Mouse (Mus musculus) midbrain, embryonic 11.5 days (tissue): ENCODE measurements at regions not wholly inside any gene's neighbourhood (a gene's known extent, or its start where the extent isn't known, plus 50 kb on each side); places are given as distances from the start of the nearest gene placed in this dataset.

Experiments used
- ATAC-seq: fragments of 200-750 bp; cut with Nextera tagmentation; 2 replicates; pipeline ENCODE4 v1.8.0; 2017; ENCODE audit warnings: moderate TSS enrichment, moderate library complexity; ENCODE audit not compliant: low FRiP score
- DNase-seq: peaks from one replicate; pipeline ENCODE4 v3.0.0; 2015; ENCODE audit warnings: low spot score; ENCODE audit errors: missing footprints
- H3K27ac ChIP-seq: fragments of 300-500 bp; sonication (generic); 2 replicates; pipeline ENCODE4 v1.5.1; 2014; ENCODE audit warnings: low read depth, low read length
- H3K27me3 ChIP-seq: fragments of 300-500 bp; sonication (generic); 2 replicates; pipeline ENCODE4 v1.6.1; 2014; ENCODE audit warnings: mild to moderate bottlenecking, low read length, moderate library complexity, mixed read lengths; ENCODE audit not compliant: control insufficient read depth, insufficient read depth
- H3K36me3 ChIP-seq: fragments of 300-500 bp; sonication (generic); 2 replicates; pipeline ENCODE4 v1.6.1; 2014; ENCODE audit warnings: mild to moderate bottlenecking, low read length, moderate library complexity, mixed read lengths; ENCODE audit not compliant: control insufficient read depth, insufficient read depth
- H3K4me1 ChIP-seq: fragments of 300-500 bp; sonication (generic); 2 replicates; pipeline ENCODE4 v1.6.1; 2014; ENCODE audit warnings: low read length; ENCODE audit not compliant: control insufficient read depth, insufficient read depth
- H3K4me2 ChIP-seq: fragments of 300-500 bp; sonication (generic); 2 replicates; pipeline ENCODE4 v1.6.1; 2014; ENCODE audit warnings: mild to moderate bottlenecking, moderate library complexity
- H3K4me3 ChIP-seq: fragments of 300-500 bp; sonication (generic); 2 replicates; pipeline ENCODE4 v1.5.1; 2014; ENCODE audit warnings: low read depth, low read length
- H3K9ac ChIP-seq: fragments of 300-500 bp; sonication (generic); 2 replicates; pipeline ENCODE4 v1.6.1; 2014; ENCODE audit warnings: low read length
- H3K9me3 ChIP-seq: fragments of 300-500 bp; sonication (generic); 2 replicates; pipeline ENCODE4 v1.6.1; 2016; ENCODE audit warnings: low read length; ENCODE audit not compliant: control insufficient read depth
- WGBS: fragments of 180-500 bp; shearing (Covaris S2); extraction: QIAGEN DNeasy Blood & Tissue Kit; methylation state at CpG from one replicate; pipeline ENCODE4 v1.1.7; 2014; 5-methylcytosine and 5-hydroxymethylcytosine counted together

DNA sequence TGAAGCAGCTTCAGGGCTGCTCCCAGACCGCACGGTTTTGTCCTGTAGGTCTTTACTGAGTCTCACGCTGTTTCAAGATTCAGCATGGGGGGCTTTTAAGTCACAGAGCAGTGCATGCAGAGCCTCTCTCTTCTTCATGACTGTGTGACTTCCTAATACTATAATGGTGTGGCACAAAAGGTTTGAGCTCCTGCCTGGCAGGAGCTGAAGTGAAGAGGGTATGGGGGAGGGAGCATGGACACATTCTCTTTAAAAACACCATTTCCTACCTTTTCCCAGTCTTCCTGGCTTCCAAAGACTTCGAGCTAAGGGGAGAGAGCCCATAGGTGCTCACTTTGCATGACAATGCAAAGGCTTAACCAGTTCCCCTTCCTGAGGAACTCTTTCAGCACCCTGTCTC lies 934.9 kb upstream of the Gm5150 start:
- H3K4me1 ChIP-seq: peaks cover 12% of the 10 kb centered on the region
- H3K27ac ChIP-seq: no peak overlapping the region
- H3K27me3 ChIP-seq: no peaks in the 10 kb centered on the region
- H3K4me2 ChIP-seq: no peak overlapping the region
- H3K9me3 ChIP-seq: no peaks in the 10 kb centered on the region
- H3K4me3 ChIP-seq: no peak overlapping the region
- no peak for ATAC-seq
- WGBS: 3% methylated on average over 4 of the region's 4 CpGs
- no peaks in the 10 kb centered on the region for H3K36me3 ChIP-seq
- no peak overlapping the region for H3K9ac ChIP-seq
- DNase-seq: no peak

DNA sequence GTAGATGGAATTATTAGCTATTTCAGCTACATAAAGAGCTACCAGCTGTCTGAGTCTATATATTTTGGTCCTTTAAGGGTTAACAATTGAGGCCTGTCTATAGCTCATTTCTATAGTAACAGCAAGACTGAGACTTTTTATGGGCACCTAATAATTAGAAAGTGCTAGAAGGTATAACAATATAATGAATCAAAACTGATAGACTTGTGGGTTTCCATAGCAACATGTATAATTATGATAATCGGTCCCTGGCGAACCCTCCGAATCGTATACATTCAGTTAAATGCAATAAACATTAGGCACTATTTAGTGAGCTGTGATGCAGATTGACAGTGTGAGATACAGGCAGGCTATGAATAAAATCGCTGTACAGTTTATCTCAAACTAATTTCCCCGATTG lies 933.3 kb upstream of the Gm5150 start:
- Histone ChIP-seq H3K4me1 (peaks cover 12% of the 10 kb centered on the region), H3K27ac (no peak overlapping the region; the same call in 1 of the 2 replicates), H3K9me3 (no peaks in the 10 kb centered on the region), H3K27me3 (no peaks in the 10 kb centered on the region), H3K9ac (no peak overlapping the region), H3K4me3 (no peak overlapping the region), H3K4me2 (no peak overlapping the region), H3K36me3 (no peaks in the 10 kb centered on the region)
- ATAC-seq (peak; percentile 38), DNase-seq (no peak)
- WGBS: 68% methylated on average over 6 of the region's 6 CpGs

DNA sequence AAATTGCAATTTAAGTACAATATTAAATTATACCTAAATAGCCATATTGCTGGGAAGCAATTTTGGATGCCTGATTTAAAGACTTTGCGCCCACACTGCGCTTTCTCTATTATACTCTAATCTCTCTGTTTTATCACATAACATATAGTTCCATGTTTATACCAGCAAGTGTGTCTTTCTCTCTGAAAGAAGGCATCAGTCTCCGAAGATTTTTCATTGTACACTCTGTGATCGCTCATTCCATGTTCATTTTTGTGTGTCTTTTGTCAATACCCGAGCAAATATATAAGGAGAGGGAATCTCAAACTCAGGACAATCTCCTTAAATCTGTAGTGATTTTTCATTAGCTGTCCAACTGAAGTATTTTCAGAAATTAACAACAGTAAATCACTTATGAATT lies 932.9 kb upstream of the Gm5150 start:
- H3K4me1 ChIP-seq: peaks cover 12% of the 10 kb centered on the region
- no peak overlapping the region for H3K9ac ChIP-seq
- ATAC-seq (peak; percentile 15), DNase-seq (no peak)
- H3K9me3 ChIP-seq: no peaks in the 10 kb centered on the region
- H3K4me3 ChIP-seq: no peak overlapping the region
- H3K4me2 ChIP-seq: no peak overlapping the region
- 83% methylated on average over 5 of the region's 5 CpGs for WGBS
- peak overlapping the region; percentile 52 for H3K27ac ChIP-seq
- H3K27me3 ChIP-seq: no peaks in the 10 kb centered on the region
- H3K36me3 ChIP-seq: no peaks in the 10 kb centered on the region

DNA sequence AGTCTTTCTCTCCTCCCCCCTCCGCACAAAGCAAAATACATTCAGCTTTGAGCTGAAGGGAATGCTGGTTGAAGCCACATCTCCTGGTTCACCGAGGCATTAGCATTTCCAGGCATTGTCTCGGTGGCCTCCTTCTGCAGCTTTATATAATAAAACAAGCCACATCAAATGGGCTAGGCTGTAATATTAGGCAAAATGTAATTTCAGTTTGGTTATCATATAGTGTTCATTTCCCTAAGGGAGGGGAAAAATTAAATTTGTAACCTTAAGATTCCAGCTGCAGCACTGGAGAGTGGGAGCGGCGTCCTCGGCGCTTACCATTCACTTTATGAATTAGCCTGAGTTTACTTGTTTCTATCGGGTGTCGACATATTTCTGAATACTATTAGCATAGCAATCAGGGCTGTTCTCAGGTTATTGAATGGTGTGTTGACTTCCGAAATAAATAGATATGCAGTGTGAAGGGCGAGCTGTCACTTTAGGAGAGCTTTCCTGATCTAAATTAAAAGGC lies 932.3 kb upstream of the Gm5150 start:
- no peak overlapping the region for H3K9ac ChIP-seq
- no peak for DNase-seq

DNA sequence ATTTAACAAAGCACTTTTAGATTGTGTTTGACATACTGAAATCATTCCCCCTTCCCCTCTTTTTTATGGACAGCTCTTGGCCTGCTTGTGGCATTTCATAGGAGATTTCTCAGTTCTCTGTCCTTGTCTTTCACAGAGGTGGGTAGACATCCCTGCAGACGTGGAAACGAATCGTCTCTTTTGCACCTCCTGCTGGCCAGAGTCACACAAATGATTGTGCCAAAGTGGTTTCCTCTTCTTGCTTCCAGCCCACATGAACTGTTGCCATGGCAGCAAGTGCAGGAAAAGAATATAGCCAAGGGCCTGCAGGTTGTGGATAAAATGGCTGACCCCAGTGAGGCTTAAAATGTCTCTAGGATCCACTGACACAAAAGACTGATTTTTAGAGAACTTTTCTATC lies 924.1 kb upstream of the Gm5150 start:
- Histone ChIP-seq H3K4me2 (no peak overlapping the region), H3K4me1 (no peaks in the 10 kb centered on the region), H3K9me3 (no peaks in the 10 kb centered on the region), H3K27ac (no peak overlapping the region), H3K4me3 (no peak overlapping the region), H3K9ac (no peak overlapping the region), H3K36me3 (no peaks in the 10 kb centered on the region), H3K27me3 (no peaks in the 10 kb centered on the region)
- ATAC-seq (peak; percentile 79), DNase-seq (peak; percentile 89)
- 28% methylated on average over 3 of the region's 3 CpGs for WGBS

More for the DNA sequence above, 932.3 kb upstream of the Gm5150 start:
- peak; percentile 79 for ATAC-seq
- H3K4me2 ChIP-seq: peak overlapping the region; percentile 22
- peaks cover 12% of the 10 kb centered on the region for H3K4me1 ChIP-seq
- no peaks in the 10 kb centered on the region for H3K36me3 ChIP-seq
- no peaks in the 10 kb centered on the region for H3K9me3 ChIP-seq
- H3K4me3 ChIP-seq: no peak overlapping the region
- H3K27ac ChIP-seq: peak overlapping the region; percentile 52
- 43% methylated on average over 11 of the region's 11 CpGs for WGBS
- no peaks in the 10 kb centered on the region for H3K27me3 ChIP-seq

DNA sequence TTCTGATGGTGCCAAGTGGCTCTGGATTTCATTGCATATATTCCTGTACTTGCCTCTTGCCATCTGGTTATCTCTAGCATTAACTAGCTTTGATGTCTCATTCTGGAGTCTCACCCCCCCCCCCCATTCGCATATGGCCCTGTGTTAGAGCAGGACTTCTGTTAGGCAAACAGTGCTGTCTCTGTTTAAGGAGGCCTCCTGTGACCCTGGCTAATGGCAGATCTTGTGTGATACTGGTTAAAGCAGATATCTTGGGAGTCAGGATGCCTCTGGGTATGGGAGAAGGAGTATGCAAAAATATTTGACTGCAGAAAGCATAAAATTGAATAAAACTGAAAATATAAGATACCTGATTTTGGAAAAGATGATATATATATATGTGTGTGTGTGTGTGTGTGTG lies 923.6 kb upstream of the Gm5150 start:
- 75% methylated on average over 1 of the region's 1 CpGs for WGBS
- DNase-seq: no peak
- H3K36me3 ChIP-seq: no peaks in the 10 kb centered on the region
- H3K27me3 ChIP-seq: no peaks in the 10 kb centered on the region
- no peak overlapping the region for H3K4me2 ChIP-seq
- no peaks in the 10 kb centered on the region for H3K9me3 ChIP-seq
- no peak overlapping the region for H3K4me3 ChIP-seq
- no peak overlapping the region for H3K27ac ChIP-seq
- H3K9ac ChIP-seq: no peak overlapping the region
- peak; percentile 50; the same call in 1 of the 2 replicates for ATAC-seq
- no peaks in the 10 kb centered on the region for H3K4me1 ChIP-seq

DNA sequence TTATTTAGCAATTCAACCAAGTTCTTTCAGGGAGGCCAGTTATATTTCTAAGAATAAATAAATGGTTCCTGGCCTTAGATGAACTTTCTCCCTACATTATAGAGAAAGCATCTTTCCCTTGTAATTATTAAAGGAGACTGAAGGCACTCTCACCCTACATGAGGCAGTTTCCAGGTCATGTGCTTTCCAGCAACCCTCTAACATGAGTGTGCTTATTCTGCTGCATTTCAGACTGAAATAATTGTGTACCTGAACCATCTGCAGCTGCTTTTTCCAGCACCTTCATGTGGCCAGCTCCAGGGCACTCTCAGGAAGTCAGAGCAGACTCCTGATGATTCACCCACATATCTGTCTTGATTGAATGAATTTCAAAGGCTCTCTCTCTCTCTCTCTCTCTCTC lies 917.8 kb upstream of the Gm5150 start:
- Histone ChIP-seq H3K4me2 (no peak overlapping the region), H3K9ac (no peak overlapping the region), H3K36me3 (no peaks in the 10 kb centered on the region), H3K4me1 (no peaks in the 10 kb centered on the region; the same call in 1 of the 2 replicates), H3K9me3 (no peaks in the 10 kb centered on the region), H3K27ac (no peak overlapping the region), H3K27me3 (no peaks in the 10 kb centered on the region), H3K4me3 (no peak overlapping the region)
- no peak for DNase-seq
- ATAC-seq: no peak

DNA sequence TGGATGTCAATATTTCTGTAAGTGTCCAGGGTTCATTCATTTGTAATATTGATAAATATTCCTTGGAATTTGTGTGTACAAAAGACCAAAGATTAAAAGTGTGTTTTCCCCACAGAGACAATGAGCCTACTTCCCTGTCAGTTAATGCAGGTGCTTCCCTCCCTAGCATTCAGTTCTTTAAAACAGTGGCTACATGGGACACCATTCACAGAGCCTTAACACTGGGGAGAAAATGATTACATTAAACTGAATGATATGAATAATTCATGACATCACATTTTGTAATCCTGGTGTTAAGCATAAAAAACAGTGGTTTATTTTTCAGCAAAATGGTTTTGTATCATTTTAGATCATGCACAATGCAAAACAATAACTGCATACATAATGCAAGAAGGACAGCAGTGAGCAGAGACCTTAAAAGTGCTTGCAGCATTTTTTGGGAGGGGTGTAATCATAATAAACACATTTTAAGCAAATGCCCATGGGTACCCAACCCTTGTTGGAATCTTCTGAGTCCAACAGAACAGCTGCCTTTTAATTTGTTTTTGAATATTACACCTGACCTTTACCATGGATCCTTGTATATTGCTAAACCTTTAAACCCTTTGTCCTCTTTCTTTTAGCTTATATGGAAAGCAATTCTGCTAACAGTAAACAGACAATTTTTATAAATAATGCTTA lies 917.1 kb upstream of the Gm5150 start:
- no peaks in the 10 kb centered on the region for H3K27me3 ChIP-seq
- H3K4me2 ChIP-seq: no peak overlapping the region
- H3K4me1 ChIP-seq: no peaks in the 10 kb centered on the region; the same call in 1 of the 2 replicates
- no peak overlapping the region for H3K27ac ChIP-seq
- no peak overlapping the region for H3K4me3 ChIP-seq
- ATAC-seq (peak; percentile 68; the same call in 1 of the 2 replicates), DNase-seq (no peak)
- no peaks in the 10 kb centered on the region for H3K9me3 ChIP-seq
- H3K9ac ChIP-seq: no peak overlapping the region
- H3K36me3 ChIP-seq: no peaks in the 10 kb centered on the region

DNA sequence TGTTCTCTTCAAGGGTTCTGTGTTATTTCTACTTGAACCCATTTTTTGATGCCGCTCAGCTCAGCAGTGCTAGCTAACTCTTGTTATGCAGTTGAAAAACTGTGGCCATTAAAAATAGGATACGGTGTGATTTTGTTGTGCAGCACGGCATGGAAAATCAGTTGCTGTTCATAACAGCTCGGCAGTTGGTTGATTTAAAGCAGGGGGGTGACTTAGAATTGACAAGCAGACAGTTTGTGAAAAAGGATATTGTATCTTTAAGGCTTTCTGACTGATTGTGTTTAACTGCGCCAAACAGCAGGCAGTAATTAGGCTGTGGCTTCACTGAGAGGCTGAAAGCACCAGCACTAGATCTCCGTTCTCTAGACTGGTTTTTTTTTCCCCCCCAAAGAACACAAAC lies 915.1 kb upstream of the Gm5150 start:
- no peak overlapping the region for H3K4me3 ChIP-seq
- no peaks in the 10 kb centered on the region for H3K36me3 ChIP-seq
- ATAC-seq: no peak
- H3K9me3 ChIP-seq: no peaks in the 10 kb centered on the region
- H3K27me3 ChIP-seq: no peaks in the 10 kb centered on the region
- DNase-seq: no peak
- no peaks in the 10 kb centered on the region; the same call in 1 of the 2 replicates for H3K4me1 ChIP-seq
- 67% methylated on average over 6 of the region's 6 CpGs for WGBS
- H3K27ac ChIP-seq: no peak overlapping the region
- no peak overlapping the region for H3K4me2 ChIP-seq
- no peak overlapping the region for H3K9ac ChIP-seq
